Mouse (Mus musculus) ES-Bruce4 (cell line): ENCODE results near the gene Ccdc169. TPM values are rescaled to one million over a fixed set of nuclear protein-coding genes. Genes with fewer than 3 reads are reported as not detected.

Experiments used
- H3K27ac ChIP-seq: 2 replicates; pipeline ENCODE4 v1.5.1; 2012; ENCODE audit warnings: low read length, inconsistent platforms; ENCODE audit not compliant: insufficient read depth
- H3K27me3 ChIP-seq: 2 replicates; pipeline ENCODE4 v1.6.1; 2012; ENCODE audit warnings: mild to moderate bottlenecking, low read length, inconsistent platforms; ENCODE audit not compliant: control insufficient read depth, poor library complexity, insufficient read depth, severe bottlenecking
- H3K36me3 ChIP-seq: 2 replicates; pipeline ENCODE4 v1.6.1; 2012; ENCODE audit warnings: inconsistent platforms, mild to moderate bottlenecking, low read length, moderate library complexity; ENCODE audit not compliant: control insufficient read depth, poor library complexity, insufficient read depth, severe bottlenecking
- H3K4me1 ChIP-seq: one replicate; pipeline ENCODE4 v1.8.1; 2011; ENCODE audit warnings: low read length; ENCODE audit not compliant: control insufficient read depth, insufficient read depth
- H3K4me3 ChIP-seq: 2 replicates; pipeline ENCODE4 v1.5.1; 2011; ENCODE audit warnings: low read depth, mild to moderate bottlenecking, low read length
- H3K9ac ChIP-seq: 2 replicates; pipeline ENCODE4 v1.6.1; 2012; ENCODE audit warnings: low read depth, mild to moderate bottlenecking, inconsistent platforms; ENCODE audit not compliant: poor library complexity, severe bottlenecking
- H3K9me3 ChIP-seq: replicated peaks from 2 replicates; pipeline ENCODE4 v1.6.1; 2012; ENCODE audit warnings: mild to moderate bottlenecking, low read length, inconsistent platforms; ENCODE audit not compliant: control insufficient read depth, poor library complexity, insufficient read depth, severe bottlenecking
- CTCF ChIP-seq: IDR thresholded peaks from one replicate; pipeline ENCODE4 v1.8.1; 2011; ENCODE audit warnings: low read depth, low read length
- EP300 ChIP-seq: IDR thresholded peaks from 2 replicates; pipeline ENCODE4 v1.6.1; 2011; ENCODE audit warnings: low read depth, low read length; ENCODE audit not compliant: insufficient read depth
- POLR2A ChIP-seq: IDR thresholded peaks from one replicate; pipeline ENCODE4 v1.8.1; 2011; ENCODE audit warnings: low read length; ENCODE audit not compliant: insufficient read depth
- polyA plus RNA-seq: library from polyadenylated mRNA; stranded (reverse); fragments of >200 nt; gene quantifications from 2 replicates; pipeline ENCODE4 v1.2.4, GENCODE M21; 2011; ENCODE audit warnings: low read depth; ENCODE audit not compliant: missing spikeins, insufficient read depth, insufficient read length

Ccdc169 gene
- polyA plus RNA-seq, 1 experiment: 0.27 TPM

- Histone ChIP-seq H3K27ac (no peak overlapping the region), H3K9me3 (no peaks in the 10 kb centered on the region), H3K4me1 (no peaks in the 10 kb centered on the region), H3K27me3 (no peaks in the 10 kb centered on the region), H3K9ac (no peak overlapping the region), H3K36me3 (no peaks in the 10 kb centered on the region), H3K4me3 (no peak overlapping the region)
- no peak for TF ChIP-seq CTCF
- no peak for TF ChIP-seq POLR2A
- TF ChIP-seq EP300: no peak
Observed at GRCm38 (mm10) chr3:55147156-55147555, 10.0 kb downstream of the Ccdc169 start.

- H3K27ac ChIP-seq: no peak overlapping the region
Observed at GRCm38 (mm10) chr3:55148091-55148490, 11.0 kb downstream of the Ccdc169 start.

DNA sequence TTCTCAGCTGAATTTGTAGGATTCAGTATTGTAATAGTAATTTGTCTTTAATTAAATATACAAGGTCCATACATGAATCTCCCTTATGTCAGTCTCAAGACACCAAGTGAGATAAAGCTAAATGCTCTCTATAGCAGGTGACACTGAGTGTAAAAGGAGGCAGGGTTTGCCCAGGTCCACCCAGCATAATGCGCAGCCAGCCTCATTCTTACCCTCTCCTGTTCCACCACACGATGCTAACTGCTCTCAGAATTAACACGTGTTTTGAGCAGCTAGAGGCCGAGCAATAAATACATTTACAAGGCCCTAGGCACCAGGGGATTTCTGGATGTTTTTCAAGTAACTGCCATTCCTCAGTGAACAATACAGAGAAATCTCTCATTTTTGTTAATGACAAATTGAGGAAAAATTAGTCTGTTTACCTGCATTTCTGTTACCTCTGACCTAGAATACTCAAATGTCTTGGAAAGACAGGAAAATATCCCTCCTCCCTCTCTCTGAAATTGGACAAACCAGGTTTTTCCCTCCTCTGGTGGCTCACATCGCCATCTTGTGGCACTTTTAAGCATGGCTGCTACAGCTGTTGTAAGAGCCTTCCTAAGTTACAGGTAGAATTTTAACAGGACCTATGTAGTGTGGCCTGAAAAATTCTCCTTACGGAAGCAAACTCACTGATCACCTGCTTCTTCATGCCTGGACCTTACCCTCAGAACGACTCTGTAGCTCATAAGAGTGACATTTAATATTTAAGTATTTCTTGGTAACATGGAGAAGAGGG lies 14.7 kb downstream of the Ccdc169 start:
- Histone ChIP-seq H3K27ac (no peak overlapping the region), H3K36me3 (no peaks in the 10 kb centered on the region), H3K9me3 (no peaks in the 10 kb centered on the region), H3K4me1 (no peaks in the 10 kb centered on the region), H3K27me3 (no peaks in the 10 kb centered on the region), H3K9ac (no peak overlapping the region), H3K4me3 (no peak overlapping the region)
- no peak for TF ChIP-seq EP300

More at GRCm38 (mm10) chr3:55148091-55148490, 11.0 kb downstream of the Ccdc169 start:
- H3K4me3 ChIP-seq: no peak overlapping the region
- no peaks in the 10 kb centered on the region for H3K36me3 ChIP-seq
- TF ChIP-seq EP300: no peak
- TF ChIP-seq CTCF: no peak
- TF ChIP-seq POLR2A: no peak
- no peaks in the 10 kb centered on the region for H3K9me3 ChIP-seq
- no peaks in the 10 kb centered on the region for H3K27me3 ChIP-seq
- H3K4me1 ChIP-seq: no peaks in the 10 kb centered on the region
- no peak overlapping the region for H3K9ac ChIP-seq

DNA sequence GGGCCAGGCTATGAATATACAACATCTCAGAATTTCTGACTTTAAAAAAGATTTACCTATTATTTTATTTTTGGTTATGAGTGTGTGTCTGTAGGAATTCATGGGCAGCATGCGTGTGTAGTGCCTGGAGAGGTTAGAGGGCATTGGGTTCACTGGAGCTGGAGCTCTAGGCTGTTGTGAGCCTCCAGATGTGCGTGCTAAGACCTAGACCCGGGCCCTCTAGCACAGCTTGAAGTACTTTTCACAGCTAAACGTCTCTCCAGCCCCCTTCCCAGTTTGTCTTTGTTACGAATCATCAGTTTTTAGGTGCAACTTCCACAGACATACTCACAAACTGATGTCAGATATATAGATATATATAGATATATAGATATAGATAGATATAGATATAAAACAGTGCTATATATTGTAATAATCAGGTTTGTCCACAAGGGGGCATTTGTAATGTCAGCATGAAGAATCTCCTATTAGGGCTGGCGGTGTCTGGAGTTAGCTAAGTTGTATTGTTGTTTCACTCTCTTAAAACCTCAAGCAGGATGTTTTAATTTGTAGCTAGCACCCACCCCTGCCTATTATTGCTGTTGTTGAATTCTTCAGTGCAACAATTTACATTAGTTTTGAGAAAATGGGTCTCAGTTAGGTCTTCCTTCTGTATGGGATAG lies 15.7 kb downstream of the Ccdc169 start:
- no peak overlapping the region for H3K4me3 ChIP-seq
- TF ChIP-seq EP300 (no peak), CTCF (no peak), POLR2A (no peak)
- no peak overlapping the region for H3K9ac ChIP-seq
- no peaks in the 10 kb centered on the region for H3K4me1 ChIP-seq
- H3K36me3 ChIP-seq: no peaks in the 10 kb centered on the region
- H3K27me3 ChIP-seq: no peaks in the 10 kb centered on the region
- H3K27ac ChIP-seq: no peak overlapping the region
- no peaks in the 10 kb centered on the region for H3K9me3 ChIP-seq

DNA sequence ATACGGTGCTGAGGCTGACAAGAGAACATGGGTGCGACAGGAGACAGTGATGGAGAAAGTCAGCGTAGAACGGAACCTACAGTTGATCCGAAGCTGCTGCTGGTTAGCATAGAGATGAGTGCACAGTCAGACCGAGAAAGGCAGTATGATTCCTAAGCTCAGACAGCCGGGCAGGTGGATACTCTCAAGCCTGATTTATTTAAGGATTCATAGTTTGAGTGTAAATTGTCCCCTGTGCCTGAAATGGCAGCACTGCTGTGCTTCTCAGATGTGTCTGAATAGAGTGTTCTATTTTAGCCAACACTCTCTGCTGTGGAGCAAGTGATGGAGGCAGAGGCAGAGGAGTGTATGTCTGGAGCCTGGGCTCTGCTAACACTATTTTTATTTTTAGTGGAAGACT lies 17.0 kb downstream of the Ccdc169 start:
- H3K27me3 ChIP-seq: no peaks in the 10 kb centered on the region; the same call in 1 of the 2 replicates
- H3K4me3 ChIP-seq: no peak overlapping the region
- H3K9ac ChIP-seq: no peak overlapping the region
- no peaks in the 10 kb centered on the region for H3K36me3 ChIP-seq
- no peaks in the 10 kb centered on the region for H3K9me3 ChIP-seq
- TF ChIP-seq EP300: no peak
- TF ChIP-seq CTCF: no peak
- no peak for TF ChIP-seq POLR2A
- H3K27ac ChIP-seq: no peak overlapping the region
- H3K4me1 ChIP-seq: no peaks in the 10 kb centered on the region

GRCm38 (mm10) chr3:55157413-55157812 lies 20.3 kb downstream of the Ccdc169 start:
- Histone ChIP-seq H3K9me3 (no peaks in the 10 kb centered on the region), H3K9ac (no peak overlapping the region), H3K36me3 (no peaks in the 10 kb centered on the region), H3K4me3 (no peak overlapping the region), H3K27ac (no peak overlapping the region), H3K4me1 (no peaks in the 10 kb centered on the region), H3K27me3 (no peaks in the 10 kb centered on the region; the same call in 1 of the 2 replicates)
- TF ChIP-seq POLR2A (no peak), EP300 (no peak), CTCF (no peak)
